Mouse (Mus musculus): ENCODE data around the gene Rabl6. TPM values are rescaled to one million over a fixed set of nuclear protein-coding genes. Genes with fewer than 3 reads are reported as not detected.
A peak's percentile ranks its signal among the peaks of the same experiment; 100 is the strongest.

Gene Rabl6
- total RNA-seq, 2 experiments from 2014 or later, result 18.1 to 29.1 TPM

GRCm38 (mm10) chr2:25598749-25599148 lies 9.6 kb downstream of the Rabl6 start:
- no peak for ATAC-seq (replicated peaks; ENCODE audit: low FRiP score, poor library complexity, severe bottlenecking)

GRCm38 (mm10) chr2:25596765-25597510 lies 11.4 kb downstream of the Rabl6 start:
- ATAC-seq (replicated peaks; ENCODE audit: low FRiP score, poor library complexity, severe bottlenecking), result no peak

- ATAC-seq (replicated peaks; ENCODE audit: low FRiP score, poor library complexity, severe bottlenecking), result peak; percentile 55; the same call in 1 of the 2 replicates
Observed at GRCm38 (mm10) chr2:25591863-25592262, 16.5 kb downstream of the Rabl6 start.

- ATAC-seq (replicated peaks; ENCODE audit: low FRiP score, poor library complexity, severe bottlenecking), result no peak
Observed at GRCm38 (mm10) chr2:25588227-25588907, 20.0 kb downstream of the Rabl6 start.

GRCm38 (mm10) chr2:25587290-25587689 lies 21.0 kb downstream of the Rabl6 start:
- no peak for ATAC-seq (replicated peaks; ENCODE audit: low FRiP score, poor library complexity, severe bottlenecking)

- ATAC-seq (replicated peaks; ENCODE audit: low FRiP score, poor library complexity, severe bottlenecking), result no peak
Observed at GRCm38 (mm10) chr2:25585601-25586000, 22.7 kb downstream of the Rabl6 start.

GRCm38 (mm10) chr2:25584856-25585255 lies 23.5 kb downstream of the Rabl6 start:
- no peak for ATAC-seq (replicated peaks; ENCODE audit: low FRiP score, poor library complexity, severe bottlenecking)

GRCm38 (mm10) chr2:25584152-25584551 lies 24.2 kb downstream of the Rabl6 start:
- no peak for ATAC-seq (replicated peaks; ENCODE audit: low FRiP score, poor library complexity, severe bottlenecking)

GRCm38 (mm10) chr2:25583571-25583970 lies 24.8 kb downstream of the Rabl6 start:
- no peak for ATAC-seq (replicated peaks; ENCODE audit: low FRiP score, poor library complexity, severe bottlenecking)

- ATAC-seq (replicated peaks; ENCODE audit: low FRiP score, poor library complexity, severe bottlenecking), result no peak
Observed at GRCm38 (mm10) chr2:25583120-25583481, 25.2 kb downstream of the Rabl6 start.

GRCm38 (mm10) chr2:25582466-25583119 lies 25.7 kb downstream of the Rabl6 start:
- no peak for ATAC-seq (replicated peaks; ENCODE audit: low FRiP score, poor library complexity, severe bottlenecking)

GRCm38 (mm10) chr2:25581901-25582301 lies 26.4 kb downstream of the Rabl6 start:
- no peak for ATAC-seq (replicated peaks; ENCODE audit: low FRiP score, poor library complexity, severe bottlenecking)

GRCm38 (mm10) chr2:25581294-25581864 lies 26.9 kb downstream of the Rabl6 start, which contains the start of gene Ajm1:
Gene Ajm1, minus strand, starts transcription at chr2:25581757.
- peak; percentile 71 for ATAC-seq (replicated peaks; ENCODE audit: low FRiP score, poor library complexity, severe bottlenecking)

GRCm38 (mm10) chr2:25580621-25581101 lies 27.7 kb downstream of the Rabl6 start:
- no peak for ATAC-seq (replicated peaks; ENCODE audit: low FRiP score, poor library complexity, severe bottlenecking)

- no peak for ATAC-seq (replicated peaks; ENCODE audit: low FRiP score, poor library complexity, severe bottlenecking)
Observed at GRCm38 (mm10) chr2:25579737-25580460, 28.4 kb downstream of the Rabl6 start.

GRCm38 (mm10) chr2:25578796-25579736 lies 29.3 kb downstream of the Rabl6 start:
- no peak for ATAC-seq (replicated peaks; ENCODE audit: low FRiP score, poor library complexity, severe bottlenecking)

- no peak for ATAC-seq (replicated peaks; ENCODE audit: low FRiP score, poor library complexity, severe bottlenecking)
Observed at GRCm38 (mm10) chr2:25577951-25578795, 30.1 kb downstream of the Rabl6 start.
